Mouse (Mus musculus) liver, embryonic 13.5 days (tissue): Measurements from ENCODE around the gene Tnpo3. TPM values are rescaled to one million over a fixed set of nuclear protein-coding genes. Genes with fewer than 3 reads are reported as not detected.

Experiments used
- ATAC-seq: fragments of 200-750 bp; cut with Nextera tagmentation; 2 replicates; pipeline ENCODE4 v1.8.0; 2017; ENCODE audit warnings: low read depth, mild to moderate bottlenecking, moderate number of reproducible peaks, moderate library complexity
- DNase-seq: peaks from one replicate; pipeline ENCODE4 v3.0.0; 2022
- H3K27ac ChIP-seq: fragments of 300-500 bp; sonication (generic); 2 replicates; pipeline ENCODE4 v1.5.1; 2015; ENCODE audit warnings: moderate library complexity, mild to moderate bottlenecking, inconsistent platforms
- H3K27me3 ChIP-seq: fragments of 300-500 bp; sonication (generic); 2 replicates; pipeline ENCODE4 v1.6.1; 2015; ENCODE audit warnings: mild to moderate bottlenecking, inconsistent platforms
- H3K36me3 ChIP-seq: fragments of 300-500 bp; sonication (generic); 2 replicates; pipeline ENCODE4 v1.6.1; 2015; ENCODE audit warnings: mild to moderate bottlenecking, inconsistent platforms
- H3K4me1 ChIP-seq: fragments of 300-500 bp; sonication (generic); replicated peaks from 2 replicates; pipeline ENCODE4 v1.6.1; 2015; ENCODE audit warnings: inconsistent platforms
- H3K4me2 ChIP-seq: fragments of 300-500 bp; sonication (generic); 2 replicates; pipeline ENCODE4 v1.6.1; 2015; ENCODE audit warnings: inconsistent platforms, mild to moderate bottlenecking, moderate library complexity
- H3K4me3 ChIP-seq: fragments of 300-500 bp; sonication (generic); replicated peaks from 2 replicates; pipeline ENCODE4 v1.5.1; 2015; ENCODE audit warnings: mild to moderate bottlenecking, inconsistent platforms
- H3K9ac ChIP-seq: fragments of 300-500 bp; sonication (generic); 2 replicates; pipeline ENCODE4 v1.6.1; 2015; ENCODE audit warnings: mild to moderate bottlenecking, inconsistent platforms
- H3K9me3 ChIP-seq: fragments of 300-500 bp; sonication (generic); replicated peaks from 2 replicates; pipeline ENCODE4 v1.6.1; 2016; ENCODE audit warnings: inconsistent platforms
- WGBS: fragments of 180-500 bp; shearing (Covaris S2); methylation state at CpG from one replicate; pipeline ENCODE4 v1.1.7; 2015; ENCODE audit not compliant: insufficient replicate concordance; 5-methylcytosine and 5-hydroxymethylcytosine counted together
- polyA plus RNA-seq: library from polyadenylated mRNA; unstranded; fragments of >200 nt; fragmentation: Nextera tagmentation; extraction: Ambion mirVana; gene quantifications from 2 replicates; pipeline ENCODE4 v1.2.1, GENCODE M21; 2015

The Tnpo3 gene
- polyA plus RNA-seq, 1 experiment from 2014 or later: 38.2 TPM

DNA sequence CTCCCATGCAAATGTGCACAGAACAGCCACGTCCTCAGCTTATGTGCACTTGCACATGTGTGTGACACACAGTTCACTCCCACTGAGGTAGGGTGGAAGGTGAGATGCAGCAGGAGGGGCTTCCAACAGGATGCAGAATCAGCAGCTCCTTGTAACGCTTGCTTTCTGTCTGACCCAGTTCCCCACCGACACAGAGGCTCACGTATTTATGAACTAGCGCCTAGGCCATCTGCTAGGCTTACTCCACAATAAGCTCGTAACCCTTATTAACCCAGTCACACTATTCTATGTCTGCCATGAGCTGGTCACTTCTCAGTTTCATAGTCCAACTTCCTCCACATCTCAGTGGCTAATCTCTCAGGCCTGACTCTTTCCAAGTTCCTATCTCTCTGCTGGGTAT is 69.5 kb downstream of the Tnpo3 start:
- DNase-seq (no peak), ATAC-seq (no peak)
- no peaks in the 10 kb centered on the region for H3K4me1 ChIP-seq
- H3K4me3 ChIP-seq: no peak overlapping the region
- peaks cover 44% of the 10 kb centered on the region for H3K36me3 ChIP-seq
- H3K9ac ChIP-seq: no peak overlapping the region
- H3K9me3 ChIP-seq: no peaks in the 10 kb centered on the region
- no peaks in the 10 kb centered on the region for H3K27me3 ChIP-seq
- H3K4me2 ChIP-seq: no peak overlapping the region
- 81% methylated on average over 6 of the region's 6 CpGs for WGBS
- no peak overlapping the region for H3K27ac ChIP-seq

DNA sequence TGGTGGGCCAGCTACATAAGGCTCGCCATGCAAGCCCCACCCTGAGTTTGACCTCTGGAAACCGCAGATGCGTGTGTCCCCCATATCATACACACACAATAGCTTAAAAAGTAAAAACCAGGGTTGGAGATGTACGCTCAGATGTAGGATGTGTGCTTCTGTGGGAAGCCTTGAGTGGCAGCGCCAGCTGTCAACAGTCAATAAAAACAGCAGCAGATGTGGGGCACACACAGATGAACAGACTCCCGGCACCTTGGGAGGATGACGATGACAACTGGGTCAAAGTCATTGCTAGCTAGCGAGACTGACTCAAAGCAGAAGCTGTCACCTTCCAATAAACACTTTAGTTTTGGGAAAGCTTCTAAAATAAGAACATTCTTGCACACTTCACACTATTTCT is 70.2 kb downstream of the Tnpo3 start:
- Histone ChIP-seq H3K9ac (no peak overlapping the region), H3K4me1 (no peaks in the 10 kb centered on the region), H3K4me2 (no peak overlapping the region), H3K4me3 (no peak overlapping the region), H3K9me3 (no peaks in the 10 kb centered on the region), H3K27me3 (no peaks in the 10 kb centered on the region), H3K27ac (no peak overlapping the region), H3K36me3 (peaks cover 38% of the 10 kb centered on the region)
- DNase-seq: no peak
- WGBS: 86% methylated on average over 8 of the region's 8 CpGs
- no peak for ATAC-seq

GRCm38 (mm10) chr6:29537221-29537620 is 72.5 kb downstream of the Tnpo3 start:
- no peak for ATAC-seq
- no peaks in the 10 kb centered on the region for H3K9me3 ChIP-seq
- no peak overlapping the region for H3K4me2 ChIP-seq
- no peaks in the 10 kb centered on the region for H3K27me3 ChIP-seq
- no peak for DNase-seq
- H3K9ac ChIP-seq: no peak overlapping the region
- 77% methylated on average over 3 of the region's 3 CpGs for WGBS
- no peaks in the 10 kb centered on the region for H3K4me1 ChIP-seq
- no peak overlapping the region for H3K27ac ChIP-seq
- H3K4me3 ChIP-seq: no peak overlapping the region
- peaks cover 17% of the 10 kb centered on the region for H3K36me3 ChIP-seq

DNA sequence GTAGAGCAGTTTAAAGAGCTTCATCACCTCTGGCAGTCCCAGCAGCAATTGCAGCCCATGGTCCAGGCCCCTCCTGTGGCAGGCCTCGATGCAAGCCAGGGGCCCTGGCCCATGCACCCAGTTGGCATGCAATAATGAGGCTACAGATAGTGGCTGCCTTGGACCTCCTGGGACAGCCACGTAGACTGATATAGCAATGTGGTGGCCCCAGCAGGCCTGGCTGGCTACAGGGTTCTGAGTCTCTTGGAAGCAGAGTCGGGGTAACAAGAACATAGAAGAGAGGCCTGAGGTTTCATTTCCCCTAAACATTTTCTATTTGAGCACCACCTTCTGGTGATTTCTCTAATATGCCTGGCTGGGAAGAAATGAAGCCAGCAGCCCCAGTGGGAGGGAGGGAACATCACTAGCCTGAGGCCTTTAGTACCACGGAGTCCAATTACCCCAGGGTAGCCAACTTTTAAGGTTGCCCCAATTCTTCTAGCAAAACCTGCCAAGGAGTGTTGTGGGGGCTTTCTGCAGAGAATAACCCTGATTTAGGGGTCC is 73.0 kb downstream of the Tnpo3 start:
- Histone ChIP-seq H3K27me3 (no peaks in the 10 kb centered on the region), H3K9ac (no peak overlapping the region), H3K36me3 (peaks cover 12% of the 10 kb centered on the region), H3K4me2 (no peak overlapping the region), H3K4me1 (no peaks in the 10 kb centered on the region), H3K4me3 (no peak overlapping the region), H3K9me3 (no peaks in the 10 kb centered on the region), H3K27ac (no peak overlapping the region)
- DNase-seq (no peak), ATAC-seq (no peak)
- 75% methylated on average over 4 of the region's 4 CpGs for WGBS

DNA sequence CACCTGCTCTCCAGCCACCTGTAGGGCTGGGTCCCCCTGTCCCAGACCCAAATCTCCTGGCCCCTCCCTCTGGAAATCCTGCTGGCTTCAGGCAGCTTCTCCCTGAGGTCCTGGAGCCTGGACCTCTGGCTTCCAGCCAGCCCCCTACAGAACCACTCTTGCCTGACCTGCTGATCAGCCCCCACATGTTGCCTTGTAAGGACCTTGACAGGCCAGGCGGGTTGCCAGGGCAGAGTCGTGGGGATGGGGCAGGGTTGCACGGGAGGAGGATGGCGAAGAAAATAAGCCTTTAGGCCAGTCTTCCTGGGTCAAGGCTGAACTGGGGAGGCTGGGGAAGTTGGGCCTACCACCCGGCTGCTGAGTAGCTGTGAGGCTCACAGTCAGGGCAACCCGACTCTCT is 74.4 kb downstream of the Tnpo3 start:
- no peak overlapping the region for H3K9ac ChIP-seq
- no peaks in the 10 kb centered on the region for H3K9me3 ChIP-seq
- peaks cover under 1% of the 10 kb centered on the region; the same call in 1 of the 2 replicates for H3K36me3 ChIP-seq
- H3K4me1 ChIP-seq: no peaks in the 10 kb centered on the region
- WGBS: 67% methylated on average over 6 of the region's 6 CpGs
- DNase-seq: no peak
- H3K27me3 ChIP-seq: peaks cover 9% of the 10 kb centered on the region
- ATAC-seq: no peak
- no peak overlapping the region for H3K4me3 ChIP-seq
- H3K27ac ChIP-seq: no peak overlapping the region
- no peak overlapping the region for H3K4me2 ChIP-seq

- Histone ChIP-seq H3K27ac (no peak overlapping the region), H3K4me1 (peaks cover 22% of the 10 kb centered on the region), H3K9ac (no peak overlapping the region), H3K4me2 (peak overlapping the region; percentile 21; the same call in 1 of the 2 replicates), H3K9me3 (no peaks in the 10 kb centered on the region), H3K27me3 (peaks cover 61% of the 10 kb centered on the region), H3K4me3 (no peak overlapping the region), H3K36me3 (no peaks in the 10 kb centered on the region)
- ATAC-seq: no peak
- DNase-seq: no peak
- WGBS: 40% methylated on average over 4 of the region's 4 CpGs
Measured at GRCm38 (mm10) chr6:29530050-29530449, 79.6 kb downstream of the Tnpo3 start.

DNA sequence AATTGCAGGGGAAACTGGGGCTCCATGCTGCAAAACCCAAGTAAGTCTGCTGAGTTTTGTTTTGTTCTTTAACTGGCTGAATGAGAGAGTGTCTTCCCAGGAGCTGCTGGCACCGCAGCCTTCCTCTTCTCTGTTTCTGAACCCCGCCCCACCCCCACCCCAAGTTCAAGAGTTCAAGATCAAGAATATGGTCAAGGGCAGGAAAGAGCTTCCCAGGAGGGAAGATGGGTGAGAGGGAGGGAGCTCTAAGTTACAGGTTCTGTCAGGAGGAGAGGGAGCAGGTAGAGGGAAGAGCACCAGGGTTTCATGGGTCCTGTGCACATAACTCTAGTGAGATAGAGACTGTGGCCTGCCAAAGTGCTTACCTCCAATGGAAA is 80.3 kb downstream of the Tnpo3 start:
- peak overlapping the region; percentile 3; the same call in 1 of the 2 replicates for H3K9ac ChIP-seq
- WGBS: 11% methylated on average over 2 of the region's 2 CpGs
- 0 out of 2 replicates have a peak overlapping the region, but pooled peaks have one; percentile 57 for H3K4me3 ChIP-seq

GRCm38 (mm10) chr6:29528561-29529443 is 80.9 kb downstream of the Tnpo3 start:
- Histone ChIP-seq H3K4me2 (peak overlapping the region; percentile 72), H3K27ac (no peak overlapping the region), H3K9ac (peak overlapping the region; percentile 3; the same call in 1 of the 2 replicates), H3K9me3 (no peaks in the 10 kb centered on the region), H3K36me3 (no peaks in the 10 kb centered on the region), H3K27me3 (peaks cover 73% of the 10 kb centered on the region), H3K4me1 (peaks cover 22% of the 10 kb centered on the region), H3K4me3 (peak overlapping the region; percentile 57)
- 11% methylated on average over 13 of the region's 13 CpGs for WGBS
- DNase-seq: no peak
- peak; percentile 9; the same call in 1 of the 2 replicates for ATAC-seq

More for the DNA sequence above, 80.3 kb downstream of the Tnpo3 start:
- DNase-seq (no peak), ATAC-seq (no peak)
- Histone ChIP-seq H3K27ac (no peak overlapping the region), H3K9me3 (no peaks in the 10 kb centered on the region), H3K27me3 (peaks cover 67% of the 10 kb centered on the region), H3K4me1 (peaks cover 22% of the 10 kb centered on the region), H3K4me2 (peak overlapping the region; percentile 21), H3K36me3 (no peaks in the 10 kb centered on the region)

- peak overlapping the region; percentile 72 for H3K4me2 ChIP-seq
- no peak overlapping the region for H3K9ac ChIP-seq
- H3K27ac ChIP-seq: no peak overlapping the region
- ATAC-seq (no peak), DNase-seq (no peak)
- H3K27me3 ChIP-seq: peaks cover 78% of the 10 kb centered on the region
- H3K4me1 ChIP-seq: peaks cover 22% of the 10 kb centered on the region
- H3K9me3 ChIP-seq: no peaks in the 10 kb centered on the region
- no peaks in the 10 kb centered on the region for H3K36me3 ChIP-seq
- 14% methylated on average over 8 of the region's 8 CpGs for WGBS
- peak overlapping the region; percentile 57 for H3K4me3 ChIP-seq
Measured at GRCm38 (mm10) chr6:29528165-29528505, 81.6 kb downstream of the Tnpo3 start.

DNA sequence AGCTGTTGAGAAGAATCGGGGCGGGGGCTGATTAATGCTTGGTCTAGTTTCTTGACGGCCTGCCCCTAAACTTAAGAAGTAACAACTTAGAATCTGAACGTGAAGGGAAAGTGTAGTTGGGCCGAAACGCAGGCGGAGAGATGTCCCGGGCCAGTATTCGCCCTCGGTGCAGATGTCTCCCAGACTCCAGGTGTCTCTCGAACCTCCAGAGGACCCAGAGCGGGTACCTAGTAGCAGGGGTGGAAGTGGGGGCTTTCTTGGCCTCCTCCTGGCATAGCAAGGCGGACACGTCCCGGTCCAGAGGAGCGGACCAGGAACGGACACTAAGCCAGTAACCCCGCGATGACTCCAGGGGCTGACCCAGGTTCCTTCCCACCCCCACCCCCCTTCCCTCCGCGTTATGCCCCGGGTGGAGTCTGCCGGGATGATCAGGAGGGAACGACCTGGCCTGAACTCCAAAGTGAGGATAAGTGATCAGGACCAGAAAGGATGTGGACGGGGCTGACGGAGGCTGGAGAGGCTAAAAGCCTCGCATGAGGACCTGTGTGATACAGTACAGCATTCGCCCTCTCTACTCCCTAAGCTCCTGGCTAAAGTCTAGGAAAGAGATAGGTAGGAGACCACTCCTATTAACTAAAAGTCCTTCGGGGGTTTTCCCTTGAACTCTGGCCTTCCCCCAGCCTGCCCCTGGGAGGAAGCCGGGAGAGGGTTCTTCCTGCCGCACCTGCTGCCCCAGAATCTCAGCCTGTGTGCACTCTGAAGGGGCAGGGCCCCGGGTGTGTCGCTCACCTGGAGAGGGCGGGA is 82.1 kb downstream of the Tnpo3 start:
- peak overlapping the region; percentile 72 for H3K4me2 ChIP-seq
- peak overlapping the region; percentile 57 for H3K4me3 ChIP-seq
- DNase-seq (no peak), ATAC-seq (no peak)
- H3K9ac ChIP-seq: 0 out of 2 replicates have a peak overlapping the region, but pooled peaks have one; percentile 53
- H3K27ac ChIP-seq: no peak overlapping the region
- 5% methylated on average over 34 of the region's 34 CpGs for WGBS
- H3K9me3 ChIP-seq: no peaks in the 10 kb centered on the region
- H3K36me3 ChIP-seq: no peaks in the 10 kb centered on the region
- H3K4me1 ChIP-seq: peaks cover 22% of the 10 kb centered on the region
- peaks cover 78% of the 10 kb centered on the region for H3K27me3 ChIP-seq
